Mouse (Mus musculus) kidney, postnatal 36 days (tissue): ENCODE measurements around the gene Hdgfl3.

Experiments used
- DNase-seq, 2 experiments: peaks; one replicate each; pipeline ENCODE4 v3.0.0; 2021 to 2022; ENCODE audit warnings: mixed read lengths in 2 of 2

The Hdgfl3 gene

DNA sequence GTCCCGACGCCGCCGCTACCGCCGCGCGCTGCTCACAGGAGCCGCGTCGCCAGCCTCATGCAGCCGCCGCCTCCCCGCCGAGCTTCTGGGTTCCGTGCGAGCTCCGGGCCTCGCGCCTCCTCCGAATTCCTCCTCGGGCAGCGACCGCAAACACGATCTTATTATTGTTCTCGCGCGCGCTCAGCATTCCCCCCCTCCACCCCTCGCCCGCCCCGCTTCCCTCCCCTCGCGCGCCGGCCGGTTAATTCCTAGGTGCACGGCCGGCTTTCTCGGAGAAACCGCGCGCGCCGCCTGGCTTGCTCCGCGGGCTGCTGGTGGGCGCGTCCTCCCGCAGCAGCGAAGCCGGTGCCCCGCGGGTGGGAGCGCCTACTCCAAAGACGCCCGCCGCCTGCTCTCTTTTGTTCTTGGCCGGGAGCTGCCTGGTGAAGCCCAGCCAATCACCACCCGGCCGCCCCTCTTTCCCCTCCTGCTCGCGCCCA, at the start of gene Hdgfl3:
Hdgfl3 (minus strand) TSS at position 207 of the 479 bp plus-strand sequence.
- DNase-seq = peak; percentile 81 to 88

DNA sequence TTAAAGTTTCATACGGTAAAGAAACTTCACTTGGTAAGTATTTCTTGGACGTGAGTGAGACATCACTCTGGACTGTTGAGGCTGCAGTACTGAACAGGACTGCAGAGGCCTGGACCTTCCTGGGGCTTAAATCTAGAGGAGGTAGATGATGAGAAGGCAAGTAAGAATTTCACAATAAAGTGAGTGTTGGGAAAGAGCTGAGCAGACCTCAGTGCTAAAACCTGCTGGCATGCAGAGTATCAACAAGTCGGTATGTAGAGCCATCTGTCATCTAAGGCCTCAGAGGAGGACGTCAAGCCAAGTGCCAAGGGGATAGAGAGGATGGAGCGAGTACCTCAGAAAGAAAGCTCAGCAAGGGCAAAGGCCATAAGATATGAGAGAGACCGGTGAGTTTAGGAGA, 49.4 kb upstream of the Hdgfl3 start:
- DNase-seq = no peak

DNA sequence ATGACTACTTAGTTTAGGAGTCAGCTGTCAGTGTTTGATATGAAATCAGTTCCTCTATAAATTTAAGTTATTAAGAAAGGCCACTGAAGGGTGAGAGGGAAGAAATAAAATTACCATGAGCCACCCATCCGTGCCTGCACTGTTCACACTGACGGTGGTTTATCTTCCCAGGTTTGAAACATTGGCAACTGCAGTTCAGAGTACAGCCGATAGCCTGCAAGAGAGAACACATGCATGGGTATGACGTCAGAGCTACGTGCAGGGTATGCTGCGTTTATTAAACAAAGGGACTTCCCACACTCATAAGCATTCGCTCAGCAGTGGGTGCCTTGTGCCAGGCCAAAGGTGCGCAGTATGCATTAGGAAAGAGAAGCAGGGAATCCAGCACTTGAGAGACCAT, 44.0 kb upstream of the Hdgfl3 start:
- no peak for DNase-seq

DNA sequence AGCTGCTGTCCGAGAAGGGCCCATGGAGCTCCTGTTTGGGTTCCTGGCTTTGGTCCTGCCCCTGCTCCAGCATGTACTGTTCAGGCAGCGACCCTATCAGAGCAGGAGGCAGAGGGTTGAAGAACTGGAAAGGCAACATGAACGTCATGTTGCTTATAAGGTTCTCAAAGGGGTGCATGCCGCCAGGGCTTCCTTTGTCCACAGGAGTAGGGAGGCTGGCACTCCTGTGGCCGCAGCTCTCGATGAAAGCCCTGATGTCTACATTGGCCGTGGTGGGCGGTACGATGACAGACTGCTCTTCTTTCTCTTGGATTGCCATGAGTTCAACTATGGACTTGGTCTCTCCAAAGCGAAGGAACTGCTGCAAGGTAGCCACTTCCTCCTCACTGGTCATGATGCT, 40.3 kb upstream of the Hdgfl3 start:
- DNase-seq = no peak

DNA sequence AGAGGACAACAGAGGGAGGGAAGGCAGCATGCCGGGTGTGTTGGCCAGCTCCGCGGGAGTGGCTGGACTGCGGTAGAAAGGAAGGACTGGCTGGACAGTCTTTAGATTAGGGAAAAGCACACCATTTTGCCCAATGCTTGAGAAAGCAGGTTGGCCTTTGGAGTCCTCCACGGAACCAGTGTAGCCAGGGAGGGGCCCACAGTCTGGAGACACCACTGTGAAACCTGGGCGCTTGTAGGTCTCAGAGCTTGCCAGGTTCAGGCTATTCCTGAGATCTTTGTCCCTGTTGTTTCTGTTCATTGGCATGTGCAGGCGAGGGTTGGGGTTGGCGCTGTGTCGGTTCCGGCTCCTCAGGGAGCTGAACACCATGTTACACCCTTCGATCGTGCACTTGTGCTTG, 39.7 kb upstream of the Hdgfl3 start:
- no peak for DNase-seq

DNA sequence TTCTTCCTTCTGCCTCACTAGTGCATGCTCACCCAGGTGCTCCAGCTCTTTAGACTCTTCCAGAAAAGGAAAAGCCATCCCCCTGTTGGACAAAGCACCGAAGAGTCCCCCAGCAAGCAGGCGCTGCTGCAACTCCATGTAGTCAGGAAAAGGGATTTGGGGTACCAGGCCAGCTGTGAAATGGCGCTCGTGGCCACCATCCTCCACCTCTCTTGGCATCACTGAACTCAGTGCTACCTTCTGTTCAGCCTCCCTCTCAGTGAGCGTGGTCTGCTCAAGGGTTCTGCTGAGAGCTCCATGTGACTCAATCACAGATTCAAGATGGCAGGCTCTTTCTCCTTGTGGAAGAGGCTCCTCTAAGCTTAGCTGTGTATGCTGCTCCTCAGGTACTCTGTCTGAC, 39.1 kb upstream of the Hdgfl3 start:
- DNase-seq = no peak

DNA sequence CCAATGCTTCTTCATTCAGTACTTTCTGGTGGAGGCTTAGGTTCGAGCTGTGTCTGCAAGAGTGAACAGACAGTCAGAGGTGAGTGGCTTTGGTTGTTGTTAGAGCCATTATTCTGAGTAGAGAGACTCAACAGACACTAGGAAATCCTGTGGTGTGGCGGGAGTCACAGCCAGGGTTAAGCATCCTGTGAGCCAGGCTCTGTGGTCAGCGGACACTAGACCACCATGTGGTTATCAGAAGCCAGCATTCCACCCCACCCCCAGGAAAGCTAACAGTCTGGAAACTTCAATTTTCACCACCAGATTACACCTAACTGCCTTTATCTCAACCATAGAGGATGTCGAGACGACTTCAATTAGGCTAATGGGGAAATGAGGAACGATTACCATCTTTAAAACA, 34.7 kb upstream of the Hdgfl3 start:
- DNase-seq = no peak

DNA sequence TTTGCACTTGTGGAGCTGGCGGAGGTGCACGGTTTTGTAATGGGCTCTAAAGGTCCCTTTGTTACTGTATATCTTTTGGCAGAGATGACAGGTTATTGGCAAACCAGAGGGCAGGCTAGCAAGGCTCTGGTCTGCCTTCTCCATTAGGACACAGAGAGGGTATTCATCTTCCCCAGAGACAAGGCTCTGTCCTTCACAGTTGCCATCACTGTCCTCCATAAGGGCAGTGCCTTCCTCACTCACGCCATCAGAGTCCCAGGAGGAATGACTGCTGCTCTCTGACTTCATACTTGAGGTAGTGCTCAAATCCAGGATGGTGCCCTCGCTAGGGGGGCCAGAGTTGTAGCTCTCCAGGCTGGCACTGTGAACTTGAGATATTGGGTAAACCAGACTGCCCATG, 34.2 kb upstream of the Hdgfl3 start:
- DNase-seq = no peak

DNA sequence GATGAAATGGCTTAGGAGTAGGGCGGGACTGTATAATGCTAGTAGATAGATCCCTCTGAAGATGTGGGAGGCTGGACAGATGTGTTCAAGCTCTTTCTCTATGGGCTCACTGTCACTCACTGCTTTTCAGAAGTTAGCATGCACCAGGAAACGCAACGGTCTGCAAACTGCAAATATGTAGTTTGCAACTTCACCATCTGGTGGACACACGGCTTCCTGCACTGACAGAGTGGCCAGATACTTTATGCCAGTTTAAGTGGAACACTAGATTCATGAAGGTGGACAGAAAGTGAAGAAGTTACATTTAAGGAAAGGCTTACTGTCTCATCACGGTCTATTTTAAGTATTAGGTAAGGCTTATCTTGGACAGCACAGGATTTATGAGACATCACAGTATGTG, 31.9 kb upstream of the Hdgfl3 start:
- no peak for DNase-seq

DNA sequence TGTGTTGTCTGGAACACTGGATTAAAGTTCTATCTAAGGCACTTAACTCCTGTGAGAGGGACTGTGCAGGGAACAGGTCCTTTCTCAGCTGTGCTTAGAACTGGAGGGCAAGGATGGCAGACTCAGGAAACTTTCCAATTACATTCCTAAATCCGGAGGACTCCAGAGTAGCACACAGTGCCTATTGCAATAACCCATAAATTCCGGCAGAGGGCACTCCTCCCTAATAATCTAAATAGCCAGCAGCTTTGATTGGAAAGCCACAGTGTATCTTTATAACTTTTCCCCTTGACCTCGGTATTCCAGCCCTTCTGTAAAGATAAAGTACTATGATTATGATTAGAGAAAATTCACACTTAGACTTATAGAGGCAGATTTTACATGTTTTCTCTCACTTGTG, 25.4 kb upstream of the Hdgfl3 start:
- peak; percentile 39 to 42 for DNase-seq

DNA sequence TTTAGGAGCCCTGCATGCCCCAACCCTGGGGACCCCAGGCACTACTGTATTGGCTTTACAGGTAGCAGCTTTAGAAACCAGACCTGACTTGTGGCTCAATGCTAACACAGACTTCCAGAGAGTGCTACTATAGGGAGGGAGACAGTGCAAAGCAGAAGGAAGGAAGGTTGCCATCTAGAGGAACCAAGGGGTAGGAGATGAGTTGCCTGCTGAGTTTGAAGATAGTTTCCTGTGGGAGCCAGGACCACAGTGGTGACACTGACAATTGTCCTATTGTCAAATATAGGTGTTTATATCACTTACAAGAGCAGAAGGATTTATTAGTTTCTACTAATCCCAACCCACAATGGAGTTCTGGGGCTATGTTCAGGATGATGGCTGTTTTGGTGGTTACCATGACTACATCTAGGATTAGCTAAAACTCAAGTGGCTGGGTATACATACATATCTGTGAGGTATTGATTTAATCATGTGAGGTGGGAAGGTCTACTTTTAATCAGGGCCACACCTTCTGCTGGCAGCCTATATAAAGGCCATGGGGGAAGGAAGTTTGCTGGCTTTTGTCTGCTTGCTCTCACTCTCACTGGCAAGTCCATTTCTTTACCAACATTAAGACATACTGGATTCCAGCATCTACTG, 20.1 kb upstream of the Hdgfl3 start:
- peak; percentile 36 to 38 for DNase-seq

DNA sequence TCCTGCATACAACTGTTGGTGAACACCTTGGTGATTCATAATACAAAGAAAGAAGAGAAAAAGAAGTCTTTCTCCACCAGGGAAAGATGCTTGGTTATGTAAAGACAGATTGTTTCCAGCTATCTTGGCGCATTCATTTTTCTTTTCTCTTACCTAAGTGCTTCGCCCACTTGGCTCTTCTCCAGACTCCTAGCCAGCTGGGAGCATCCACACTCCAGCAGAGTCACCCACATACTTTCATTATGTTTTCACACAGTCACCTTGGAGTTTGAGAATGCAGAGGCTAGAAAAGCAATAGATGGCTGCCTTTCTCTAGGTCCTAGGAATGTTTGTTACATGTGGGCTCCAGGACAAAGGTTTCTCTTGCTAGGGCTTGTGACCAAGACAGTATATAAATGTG, 16.2 kb upstream of the Hdgfl3 start:
- DNase-seq = no peak

DNA sequence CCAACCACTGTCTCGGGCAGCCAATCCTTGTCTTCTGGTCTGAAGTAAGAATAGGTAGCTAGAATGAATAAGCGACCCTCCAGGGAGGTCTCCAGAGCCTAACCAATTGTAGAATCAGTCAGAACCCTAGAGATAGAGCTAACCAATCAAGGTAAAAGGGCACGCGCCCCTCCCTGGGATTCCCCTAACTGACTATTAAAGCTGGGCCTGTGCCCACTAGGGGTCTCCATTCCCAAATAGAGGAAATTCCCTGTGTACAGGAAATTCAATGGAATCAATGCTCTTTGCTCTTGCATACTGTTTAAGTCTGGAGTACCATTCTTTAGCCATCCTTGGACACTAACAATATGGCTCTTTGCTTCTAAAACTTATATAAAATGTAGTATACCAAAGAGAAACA, 11.1 kb upstream of the Hdgfl3 start:
- no peak for DNase-seq

DNA sequence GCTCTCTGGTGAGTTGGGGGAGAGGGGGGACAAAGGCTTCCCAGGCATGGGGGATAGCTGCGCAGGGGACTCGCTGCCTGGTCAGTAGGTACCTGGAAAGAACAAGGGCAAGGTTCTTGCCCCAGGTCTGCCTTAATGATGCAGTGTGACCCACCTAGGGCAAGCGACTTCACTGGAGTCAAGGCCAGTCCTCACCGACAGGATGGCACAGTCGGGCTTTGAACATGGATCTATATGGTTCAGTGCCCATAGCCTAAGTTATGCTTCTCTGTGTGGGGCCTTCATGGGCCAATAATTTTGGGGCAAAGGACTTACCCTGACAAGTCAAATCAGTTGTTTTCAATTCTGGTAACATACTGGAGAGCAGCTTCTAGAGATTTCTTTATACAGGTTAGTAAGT, 533 bp upstream of the Hdgfl3 start:
- DNase-seq = no peak

DNA sequence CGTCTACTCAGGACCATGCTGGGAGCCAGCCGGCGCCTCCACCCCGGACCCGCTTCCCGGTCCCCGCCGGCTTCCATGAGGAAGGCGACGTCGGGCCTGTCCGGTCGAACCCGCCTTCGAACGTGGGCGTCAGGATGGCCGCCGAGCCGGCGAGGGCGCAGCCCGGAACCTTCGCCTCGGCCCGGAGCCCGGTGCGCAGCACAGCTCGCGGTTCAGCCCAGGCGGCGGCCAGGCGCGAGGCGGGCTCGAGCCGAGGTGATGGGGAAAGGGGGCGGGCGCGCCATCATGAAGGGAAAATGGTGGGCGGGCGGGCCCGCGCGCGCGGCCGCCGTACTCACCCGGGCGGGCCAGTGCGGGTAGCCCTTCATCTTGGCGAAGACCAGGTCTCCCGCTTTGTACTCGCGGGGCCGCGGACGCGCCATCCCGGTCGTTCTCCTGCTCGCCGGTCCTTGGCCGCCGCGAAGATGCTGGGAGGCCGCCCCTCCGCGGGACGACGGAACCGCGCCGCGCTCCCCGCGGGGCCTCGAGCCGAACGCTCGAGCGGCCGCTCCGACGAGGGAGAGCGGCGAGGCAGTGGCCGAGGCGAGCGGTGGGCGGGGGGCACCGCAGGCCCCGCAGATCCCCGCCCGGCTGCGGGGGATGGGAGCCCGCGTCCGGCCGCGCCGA, 539 bp downstream of the Hdgfl3 start:
- DNase-seq = peak; percentile 56 to 75

DNA sequence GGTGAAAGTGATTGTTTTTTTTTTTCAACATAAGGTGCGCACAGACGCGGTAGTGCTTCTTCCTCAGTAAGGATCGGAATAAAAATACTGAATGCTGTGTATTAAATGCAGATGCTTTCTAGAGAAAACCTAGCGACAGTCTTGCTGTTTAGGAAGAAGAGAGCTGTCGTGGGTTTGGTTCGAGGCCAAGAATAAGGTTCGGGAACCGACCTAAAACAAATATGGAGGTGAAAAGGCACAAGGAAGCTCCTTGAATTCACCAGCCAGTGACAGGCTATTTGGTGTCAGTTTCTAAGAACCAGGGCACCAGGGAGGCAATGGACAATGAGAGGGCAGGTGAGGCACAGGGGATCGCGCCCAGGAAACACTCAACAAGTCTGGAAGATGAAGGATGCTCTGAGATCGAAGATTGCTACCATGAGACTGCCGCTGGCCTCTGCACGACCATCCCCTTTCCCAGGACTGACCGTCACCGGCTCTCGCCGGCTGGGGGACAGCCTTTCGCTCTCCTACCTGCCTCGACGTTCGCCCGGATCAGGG, 1.1 kb downstream of the Hdgfl3 start:
- DNase-seq = no peak

DNA sequence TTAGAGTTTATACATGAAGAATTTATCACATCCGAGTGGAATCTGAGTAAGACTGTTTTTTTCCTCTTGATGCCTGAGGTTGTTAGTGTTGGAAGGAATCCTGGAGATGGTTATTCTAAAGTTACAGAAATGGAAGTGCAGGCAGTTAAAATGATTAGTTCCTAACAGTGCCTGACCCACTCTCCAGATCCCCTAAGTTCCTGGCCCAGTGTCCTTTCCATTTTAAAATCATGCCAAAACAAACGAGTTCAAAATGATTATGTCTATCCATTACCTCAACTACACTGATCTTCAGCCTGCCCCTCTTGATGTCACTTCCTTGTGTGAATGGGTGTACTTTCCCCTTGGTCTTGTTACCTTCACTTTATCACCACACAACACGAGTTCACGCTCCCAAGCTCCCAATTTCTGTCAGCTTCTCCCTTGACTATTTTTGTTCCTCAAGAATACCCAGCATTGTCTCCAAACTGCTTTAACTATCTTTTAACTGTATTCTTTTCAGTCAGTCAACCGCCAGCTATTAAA, 1.7 kb downstream of the Hdgfl3 start:
- DNase-seq = peak in 1 of 2 experiments; percentile 3

DNA sequence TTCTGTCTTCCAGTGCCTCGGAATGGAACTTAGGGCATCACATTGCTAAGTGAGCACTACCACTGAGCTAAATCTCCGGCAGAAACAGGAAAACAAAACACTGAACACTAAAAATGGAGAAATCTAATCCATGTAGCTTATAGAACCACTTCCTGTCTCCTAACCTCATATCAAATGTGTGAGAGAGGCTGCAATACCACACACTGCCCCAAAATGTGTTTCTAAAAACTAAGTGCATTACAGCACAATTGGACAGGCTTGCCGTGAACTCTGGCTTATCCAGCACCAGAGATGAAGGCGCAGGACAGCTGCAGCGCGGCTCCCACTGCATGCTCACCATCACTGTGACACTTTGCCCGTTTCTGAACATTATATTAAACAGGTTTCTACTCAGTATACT, 5.3 kb downstream of the Hdgfl3 start:
- no peak for DNase-seq

DNA sequence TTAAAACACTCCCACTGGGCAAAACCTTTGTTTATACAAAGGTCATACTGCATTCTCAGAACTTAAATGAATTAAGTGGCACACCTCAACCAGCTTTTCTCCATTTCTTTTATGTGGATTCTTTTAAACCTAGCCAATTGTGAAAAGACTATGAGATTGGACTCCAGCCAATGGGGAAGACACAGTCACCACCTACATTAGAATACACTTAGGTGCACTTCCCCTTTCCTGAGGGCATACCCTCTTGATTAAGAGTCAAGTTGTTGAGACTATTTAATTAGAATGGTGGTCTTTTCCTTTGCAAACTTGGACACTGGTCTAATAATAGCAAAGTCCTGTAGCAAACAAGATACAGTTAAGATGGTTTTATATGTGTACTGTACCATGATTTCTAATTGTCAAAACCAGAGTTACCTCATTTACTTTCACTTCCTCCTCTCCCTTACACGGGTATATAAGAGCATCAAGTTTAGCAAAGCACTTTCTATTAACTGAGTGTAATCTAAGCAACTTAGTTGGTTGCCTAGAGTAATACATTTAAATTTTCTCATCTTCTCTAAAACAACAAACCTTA, 12.8 kb downstream of the Hdgfl3 start:
- no peak for DNase-seq

DNA sequence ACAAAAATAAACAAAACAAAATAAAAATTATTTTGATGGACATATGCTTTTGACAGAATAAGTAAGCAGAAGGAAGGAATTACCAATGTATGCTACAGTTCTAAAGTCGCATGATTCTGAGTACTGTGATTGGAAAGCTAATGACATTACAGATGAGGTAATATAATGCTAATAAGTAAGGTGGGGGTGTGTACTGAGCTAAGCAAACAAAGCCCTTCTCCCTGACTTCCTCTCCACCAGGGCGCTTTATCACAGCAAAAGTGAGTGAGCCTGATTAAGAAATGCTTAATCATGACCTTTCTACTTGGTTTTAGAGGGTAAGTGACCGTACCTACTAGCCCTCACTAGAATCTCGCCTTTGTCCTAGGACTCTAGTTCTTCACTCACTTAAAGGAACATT, 14.0 kb downstream of the Hdgfl3 start:
- DNase-seq = no peak

DNA sequence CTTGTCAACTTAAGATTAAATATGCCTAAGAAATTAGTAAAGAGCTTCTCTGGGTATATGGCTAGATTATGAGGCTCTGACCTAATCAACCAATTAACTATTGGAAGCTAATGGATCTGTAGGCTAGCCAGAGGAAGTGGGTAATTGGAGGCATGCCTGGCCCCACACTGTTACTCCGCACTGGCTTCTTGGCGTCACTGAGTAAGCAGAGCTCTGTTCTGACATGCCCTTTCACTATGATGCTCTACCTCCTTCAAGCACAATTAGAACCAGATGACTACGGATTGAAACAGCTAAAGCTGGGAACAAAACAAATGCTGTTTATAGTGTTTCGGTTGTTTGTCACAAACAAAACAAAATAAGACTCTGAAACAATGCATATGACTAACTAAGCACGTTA, 16.0 kb downstream of the Hdgfl3 start:
- DNase-seq = no peak

DNA sequence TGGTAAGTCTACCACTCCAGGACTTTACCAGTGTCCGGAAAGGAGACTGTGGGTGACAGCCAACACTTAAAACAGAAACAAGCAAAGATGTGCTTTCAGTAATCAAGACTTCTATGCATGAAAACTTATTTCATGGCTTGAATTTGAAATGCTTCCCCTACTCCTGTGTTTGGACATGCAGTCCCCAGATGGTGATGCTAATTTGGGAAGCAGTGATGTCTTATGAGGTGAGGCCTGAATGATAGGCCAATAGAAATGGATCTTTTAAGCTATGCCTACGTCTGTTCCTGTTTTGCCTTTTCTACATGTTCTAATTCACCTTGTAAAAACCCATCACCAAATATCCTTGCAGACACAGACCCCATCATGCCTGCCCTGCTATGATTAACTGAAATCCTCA, 29.3 kb downstream of the Hdgfl3 start:
- DNase-seq = no peak

DNA sequence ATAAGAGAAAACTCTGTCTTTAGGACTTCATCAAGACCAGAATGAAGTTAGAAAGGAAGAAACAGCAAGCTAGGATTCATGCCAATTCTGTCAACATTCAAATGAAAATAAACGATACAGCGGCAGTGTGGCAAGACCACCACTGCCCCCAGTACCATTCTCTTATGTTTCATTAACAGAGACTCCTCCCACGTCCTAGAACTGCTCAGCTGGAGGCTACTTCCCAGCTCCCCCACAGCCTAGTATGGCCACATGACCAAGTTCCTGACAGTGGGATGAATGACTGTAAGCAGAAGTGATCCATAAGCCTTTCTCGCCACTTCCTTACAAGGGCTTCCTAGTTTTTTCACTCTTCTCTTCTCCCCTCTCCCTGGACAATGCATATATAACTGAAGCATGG, 30.2 kb downstream of the Hdgfl3 start:
- no peak for DNase-seq

DNA sequence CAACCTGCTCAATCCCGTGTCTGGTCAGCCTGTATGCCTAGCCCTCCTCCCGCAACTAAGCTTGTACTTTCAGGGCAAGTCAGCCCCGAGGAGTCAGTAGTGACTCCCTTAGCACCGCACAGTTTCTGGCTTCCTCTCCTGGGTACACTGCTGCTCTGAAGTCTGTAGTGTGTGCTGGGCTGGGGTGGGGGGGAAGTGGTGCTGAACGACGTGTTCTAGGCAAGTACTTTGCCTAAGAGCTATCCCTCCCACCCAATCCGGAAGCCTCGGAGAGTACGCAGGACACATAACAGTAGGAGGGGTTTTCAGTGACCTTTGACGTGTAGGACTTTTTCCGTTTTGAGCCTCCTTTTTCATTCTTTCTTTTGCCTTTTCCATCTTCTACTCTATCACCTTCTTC, 34.9 kb downstream of the Hdgfl3 start:
- no peak for DNase-seq
